Comparison of ENCODE assay signal across 18 mouse cellular contexts in the genomic region with DNA sequence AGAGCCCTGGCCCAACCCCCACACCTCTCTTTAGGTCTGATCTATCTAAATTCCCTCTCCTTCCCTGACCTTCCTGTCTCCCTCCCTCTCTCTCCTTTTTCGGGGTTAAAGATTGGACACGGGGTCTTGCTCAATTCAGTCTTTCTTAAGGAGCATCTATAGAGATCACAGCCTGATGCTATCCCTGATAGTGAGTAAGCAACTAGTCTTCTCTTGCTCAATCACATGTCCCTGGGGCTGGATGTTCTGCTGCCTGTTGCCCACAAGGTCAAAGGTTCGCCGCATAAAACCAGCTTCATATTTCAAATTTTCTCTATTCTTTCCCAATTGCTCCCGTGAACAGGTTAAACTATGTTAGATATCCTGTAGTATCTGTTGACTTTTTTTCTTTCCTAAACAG. TPM values are rescaled to one million over a fixed set of nuclear protein-coding genes. Genes with fewer than 3 reads are reported as not detected.
DNase-seq lines count a peak whose midpoint lies in the region; ATAC-seq and TF ChIP-seq lines count a peak whose summit lies in the region.
"Had no signal": no experiment of that assay in that cellular context is flagged by ENCODE, and none has a peak within 500 bp of the region (broad histone marks: within the 10 kb centered on the region; RNA-seq: fewer than 3 reads in every experiment).

No protein-coding gene starts in this region.

- WGBS in kidney, embryonic 15.5 days = 78% methylated on average over 5 of the region's 5 CpGs
- WGBS in hindbrain, postnatal 0 days = 89% methylated on average over 5 of the region's 5 CpGs

- H3K9ac ChIP-seq in kidney, embryonic 15.5 days = no peak overlapping the region
- no peak overlapping the region for H3K9ac ChIP-seq in hindbrain, postnatal 0 days (replicated peaks; ENCODE audit: low read length)
- H3K9ac ChIP-seq: forebrain, embryonic 13.5 days; midbrain, embryonic 12.5 days had no signal

- no peak overlapping the region for H3K27ac ChIP-seq in kidney, embryonic 15.5 days
- H3K27ac ChIP-seq in hindbrain, postnatal 0 days = no peak overlapping the region
- H3K27ac ChIP-seq: embryonic facial prominence, embryonic 10.5 days; forebrain, embryonic 13.5 days; heart, embryonic 10.5 days; midbrain, embryonic 12.5 days had no signal

- no peak overlapping the region for H3K4me2 ChIP-seq in kidney, embryonic 15.5 days
- no peak overlapping the region for H3K4me2 ChIP-seq in hindbrain, postnatal 0 days (ENCODE audit: low read depth, low read length)
- H3K4me2 ChIP-seq: forebrain, embryonic 13.5 days; midbrain, embryonic 12.5 days had no signal

- peak; percentile 64 for DNase-seq in adrenal gland, adult 2 months
- DNase-seq in adrenal gland, postnatal 4 days (ENCODE audit: low spot score in 2 of 2) = no peak
- DNase-seq in kidney, adult 9 months = peak; percentile 76
- DNase-seq in adrenal gland, postnatal 25 days = peak; percentile 5
- DNase-seq in hindbrain, postnatal 0 days (ENCODE audit: low spot score) = no peak
- DNase-seq in c-Kit-positive CD71-positive TER-119-positive erythroid progenitor cells, embryonic 14.5 days (ENCODE audit: low spot score) = no peak
- DNase-seq: cerebellum, adult 9-10 months; gastrocnemius, postnatal 25 days; right cerebral cortex, postnatal 4 days; thymus, postnatal 14 days had no signal

- TF ChIP-seq CTCF in hindbrain, postnatal 0 days (IDR thresholded peaks at IDR 0.05; ENCODE audit: low read depth) = no peak

- no peak for ATAC-seq in kidney, embryonic 15.5 days (replicated peaks; ENCODE audit: low FRiP score)
- ATAC-seq in hindbrain, postnatal 0 days = no peak
- ATAC-seq: forebrain, embryonic 13.5 days; inflammation-experienced regulatory T-cells, adult 6 months; lung, postnatal 0 days had no signal

- H3K4me1 ChIP-seq in kidney, embryonic 15.5 days = no peaks in the 10 kb centered on the region
- no peaks in the 10 kb centered on the region for H3K4me1 ChIP-seq in hindbrain, postnatal 0 days (ENCODE audit: insufficient read depth, low read length)
- H3K4me1 ChIP-seq: forebrain, embryonic 13.5 days; heart, embryonic 10.5 days; midbrain, embryonic 12.5 days had no signal

- H3K27me3 ChIP-seq in kidney, embryonic 15.5 days = no peaks in the 10 kb centered on the region
- no peaks in the 10 kb centered on the region for H3K27me3 ChIP-seq in hindbrain, postnatal 0 days (ENCODE audit: insufficient read depth, low read length)
- H3K27me3 ChIP-seq: CH12.LX; forebrain, embryonic 13.5 days; midbrain, embryonic 12.5 days had no signal

- H3K9me3 ChIP-seq in kidney, embryonic 15.5 days (replicated peaks) = no peaks in the 10 kb centered on the region
- H3K9me3 ChIP-seq in hindbrain, postnatal 0 days (ENCODE audit: low read length) = no peaks in the 10 kb centered on the region
- H3K9me3 ChIP-seq: embryonic facial prominence, embryonic 10.5 days; forebrain, embryonic 13.5 days; heart, embryonic 10.5 days; midbrain, embryonic 12.5 days had no signal

- H3K36me3 ChIP-seq in kidney, embryonic 15.5 days = no peaks in the 10 kb centered on the region
- H3K36me3 ChIP-seq in hindbrain, postnatal 0 days (ENCODE audit: insufficient read depth, low read length) = no peaks in the 10 kb centered on the region
- H3K36me3 ChIP-seq: embryonic facial prominence, embryonic 10.5 days; heart, embryonic 10.5 days; midbrain, embryonic 12.5 days had no signal

- no peak overlapping the region for H3K4me3 ChIP-seq in kidney, embryonic 15.5 days (replicated peaks)
- H3K4me3 ChIP-seq in hindbrain, postnatal 0 days (ENCODE audit: low read length) = no peak overlapping the region
- H3K4me3 ChIP-seq: embryonic facial prominence, embryonic 10.5 days; forebrain, embryonic 13.5 days; heart, embryonic 10.5 days; midbrain, embryonic 12.5 days had no signal

RNA-seq across cellular contexts. Expression of gene Smarca2, which starts 25.2 kb away (rescaled TPM):
- 10 to 100 TPM; 71.3 to 83.9 TPM for total RNA-seq in adrenal gland, adult 2 months (2021)
- polyA plus RNA-seq in adrenal gland, adult 2 months (2012; rRNA removed) = 26.2 and 30.4 TPM in 2 replicates
- 100 to 1,000 TPM in 1 of 2 experiments, 10 to 100 TPM in 1; 99.7 to 101 TPM for total RNA-seq in adrenal gland, postnatal 4 days (2021)
- polyA plus RNA-seq in kidney, embryonic 15.5 days (2015; fragmentation: Nextera tagmentation; extraction: Ambion mirVana) = 45.5 and 46.2 TPM in 2 replicates
- total RNA-seq in adrenal gland, postnatal 25 days (2021) = 85.6 and 105 TPM in 2 replicates
- total RNA-seq in hindbrain, postnatal 0 days (2014; rRNA removed) = 82.0 and 94.3 TPM in 2 replicates
- polyA plus RNA-seq in hindbrain, postnatal 0 days (2015; fragmentation: Nextera tagmentation; extraction: Ambion mirVana) = 87.0 and 87.7 TPM in 2 replicates

Comparison
In these comparisons a context has a peak if more than half of its experiments do, and no peak if none do; other contexts are left out.
1. DNase-seq: peak in adrenal gland, adult 2 months (single experiment), kidney, adult 9 months (single experiment) and adrenal gland, postnatal 25 days (single experiment); none in adrenal gland, postnatal 4 days (0 of 2), hindbrain, postnatal 0 days (single experiment) and c-Kit-positive CD71-positive TER-119-positive erythroid progenitor cells, embryonic 14.5 days (single experiment).